Mouse (Mus musculus) hindbrain, embryonic 14.5 days (tissue): Measurements from ENCODE around the gene Slc2a10. TPM values are rescaled to one million over a fixed set of nuclear protein-coding genes. Genes with fewer than 3 reads are reported as not detected.

Experiments used
- ATAC-seq: fragments of 200-750 bp; cut with Nextera tagmentation; 2 replicates; pipeline ENCODE4 v1.8.0; 2017; ENCODE audit warnings: moderate number of reproducible peaks, mild to moderate bottlenecking, moderate TSS enrichment, moderate library complexity; ENCODE audit not compliant: low FRiP score
- DNase-seq: peaks from one replicate; pipeline ENCODE4 v3.0.0-alpha.2; 2015; ENCODE audit warnings: low spot score
- H3K27ac ChIP-seq: fragments of 300-500 bp; sonication (generic); 2 replicates; pipeline ENCODE4 v1.5.1; 2014; ENCODE audit warnings: mild to moderate bottlenecking, moderate library complexity
- H3K27me3 ChIP-seq: fragments of 300-500 bp; sonication (generic); 2 replicates; pipeline ENCODE4 v1.6.1; 2014; ENCODE audit warnings: mild to moderate bottlenecking, low read length, mixed read lengths; ENCODE audit not compliant: control insufficient read depth, insufficient read depth
- H3K36me3 ChIP-seq: fragments of 300-500 bp; sonication (generic); replicated peaks from 2 replicates; pipeline ENCODE4 v1.6.1; 2014; ENCODE audit not compliant: control insufficient read depth, insufficient read depth
- H3K4me1 ChIP-seq: fragments of 300-500 bp; sonication (generic); replicated peaks from 2 replicates; pipeline ENCODE4 v1.6.1; 2014; ENCODE audit warnings: antibody characterized with exemption, low read length, mixed read lengths; ENCODE audit not compliant: control insufficient read depth, insufficient read depth
- H3K4me2 ChIP-seq: fragments of 300-500 bp; sonication (generic); replicated peaks from 2 replicates; pipeline ENCODE4 v1.6.1; 2014; ENCODE audit warnings: mild to moderate bottlenecking, moderate library complexity
- H3K4me3 ChIP-seq: fragments of 300-500 bp; sonication (generic); replicated peaks from 2 replicates; pipeline ENCODE4 v1.5.1; 2014; ENCODE audit warnings: mild to moderate bottlenecking, low read length
- H3K9ac ChIP-seq: fragments of 300-500 bp; sonication (generic); 2 replicates; pipeline ENCODE4 v1.6.1; 2014
- H3K9me3 ChIP-seq: fragments of 300-500 bp; sonication (generic); 2 replicates; pipeline ENCODE4 v1.6.1; 2016; ENCODE audit warnings: low read length; ENCODE audit not compliant: control insufficient read depth
- WGBS: fragments of 180-500 bp; shearing (Covaris S2); extraction: QIAGEN DNeasy Blood & Tissue Kit; methylation state at CpG from one replicate; pipeline ENCODE4 v1.1.7; 2014; 5-methylcytosine and 5-hydroxymethylcytosine counted together
- polyA plus RNA-seq: library from polyadenylated mRNA; unstranded; fragments of >200 nt; fragmentation: Nextera tagmentation; extraction: Ambion mirVana; gene quantifications from 2 replicates; pipeline ENCODE4 v1.2.1, GENCODE M21; 2014

Slc2a10 gene
- polyA plus RNA-seq, 1 experiment from 2014 or later, result 2.2 TPM

GRCm38 (mm10) chr2:165515178-165515728, 11.7 kb downstream of the Slc2a10 start:
- no peak for DNase-seq
- H3K27me3 ChIP-seq, result no peaks in the 10 kb centered on the region
- H3K4me2 ChIP-seq, result no peak overlapping the region
- H3K9me3 ChIP-seq, result no peaks in the 10 kb centered on the region
- H3K9ac ChIP-seq, result no peak overlapping the region
- WGBS, result 95% methylated on average over 20 of the region's 20 CpGs
- H3K4me1 ChIP-seq, result peaks cover 6% of the 10 kb centered on the region; the same call in 1 of the 2 replicates
- no peaks in the 10 kb centered on the region for H3K36me3 ChIP-seq
- ATAC-seq, result no peak
- no peak overlapping the region for H3K4me3 ChIP-seq
- H3K27ac ChIP-seq, result no peak overlapping the region

DNA sequence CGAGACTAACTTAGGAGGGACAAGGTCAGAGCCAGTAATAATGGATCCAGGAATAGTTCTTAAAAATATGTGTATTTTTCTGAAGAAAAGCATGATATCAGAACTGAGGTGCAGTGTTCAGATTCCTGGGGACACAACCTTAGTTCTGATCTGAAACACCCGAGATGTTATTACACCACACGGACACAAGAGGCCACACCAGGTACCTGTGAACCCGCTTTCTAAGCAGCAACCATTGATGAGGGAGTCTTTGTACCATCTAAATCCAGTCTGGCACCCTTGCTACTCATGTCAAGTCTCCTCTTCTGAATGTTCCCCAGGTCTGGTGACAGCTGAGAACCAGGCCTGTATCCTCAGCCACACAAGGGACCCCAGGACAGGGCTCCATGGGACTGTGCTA, 22.0 kb downstream of the Slc2a10 start:
- Histone ChIP-seq H3K4me2 (no peak overlapping the region), H3K9me3 (no peaks in the 10 kb centered on the region), H3K27me3 (no peaks in the 10 kb centered on the region), H3K4me1 (no peaks in the 10 kb centered on the region), H3K9ac (no peak overlapping the region), H3K4me3 (no peak overlapping the region), H3K36me3 (no peaks in the 10 kb centered on the region), H3K27ac (no peak overlapping the region)
- ATAC-seq, result no peak
- DNase-seq, result peak; percentile 36
- WGBS, result 59% methylated on average over 4 of the region's 4 CpGs

DNA sequence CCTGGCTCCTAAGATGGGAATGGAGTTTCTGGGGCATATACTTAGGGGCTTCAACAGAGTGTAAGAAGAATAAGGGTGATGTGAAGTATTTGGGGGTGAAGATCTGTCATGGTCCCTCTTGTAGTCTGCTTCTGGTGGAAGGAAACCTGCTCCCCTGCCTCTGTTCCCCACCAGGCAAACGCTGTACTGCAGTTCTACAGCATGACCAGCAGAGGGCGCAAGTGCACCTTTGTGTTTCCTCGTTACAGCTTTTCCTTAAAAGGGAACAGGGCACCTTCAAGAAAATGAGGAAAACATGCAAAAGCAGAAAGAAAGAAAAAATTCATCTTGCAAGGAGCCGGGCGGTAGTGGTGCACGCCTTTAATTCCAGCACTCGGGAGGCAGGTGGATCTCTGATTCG, 25.5 kb downstream of the Slc2a10 start:
- no peaks in the 10 kb centered on the region for H3K27me3 ChIP-seq
- no peak for ATAC-seq
- no peak overlapping the region for H3K27ac ChIP-seq

GRCm38 (mm10) chr2:165533789-165534188, 30.2 kb downstream of the Slc2a10 start:
- DNase-seq (no peak), ATAC-seq (no peak)
- WGBS, result 32% methylated on average over 6 of the region's 6 CpGs
- H3K9me3 ChIP-seq, result no peaks in the 10 kb centered on the region
- H3K4me3 ChIP-seq, result no peak overlapping the region
- no peak overlapping the region for H3K4me2 ChIP-seq
- H3K9ac ChIP-seq, result no peak overlapping the region
- H3K36me3 ChIP-seq, result no peaks in the 10 kb centered on the region
- no peak overlapping the region for H3K27ac ChIP-seq
- 0 out of 2 replicates have a peak, but pooled peaks cover 3% of the 10 kb centered on the region for H3K4me1 ChIP-seq
- H3K27me3 ChIP-seq, result no peaks in the 10 kb centered on the region

More for the DNA sequence above, 25.5 kb downstream of the Slc2a10 start:
- no peaks in the 10 kb centered on the region for H3K9me3 ChIP-seq
- H3K4me1 ChIP-seq, result 0 out of 2 replicates have a peak, but pooled peaks cover 2% of the 10 kb centered on the region
- H3K4me2 ChIP-seq, result no peak overlapping the region
- WGBS, result 23% methylated on average over 8 of the region's 8 CpGs
- H3K4me3 ChIP-seq, result no peak overlapping the region
- no peak overlapping the region for H3K9ac ChIP-seq
- DNase-seq, result peak; percentile 88
- H3K36me3 ChIP-seq, result no peaks in the 10 kb centered on the region

GRCm38 (mm10) chr2:165540975-165541374, 37.4 kb downstream of the Slc2a10 start:
- no peak overlapping the region for H3K9ac ChIP-seq
- WGBS, result 90% methylated on average over 3 of the region's 3 CpGs
- H3K4me3 ChIP-seq, result no peak overlapping the region
- DNase-seq, result no peak
- H3K4me1 ChIP-seq, result peaks cover 9% of the 10 kb centered on the region
- H3K27ac ChIP-seq, result no peak overlapping the region
- no peaks in the 10 kb centered on the region for H3K9me3 ChIP-seq
- no peak for ATAC-seq
- no peaks in the 10 kb centered on the region for H3K36me3 ChIP-seq
- no peaks in the 10 kb centered on the region for H3K27me3 ChIP-seq
- H3K4me2 ChIP-seq, result no peak overlapping the region

- peaks cover 9% of the 10 kb centered on the region for H3K4me1 ChIP-seq
- H3K27ac ChIP-seq, result peak overlapping the region; percentile 83
- DNase-seq (peak; percentile 47), ATAC-seq (peak; percentile 43)
- no peak overlapping the region for H3K4me2 ChIP-seq
- WGBS, result 38% methylated on average over 13 of the region's 13 CpGs
- H3K9me3 ChIP-seq, result no peaks in the 10 kb centered on the region
- no peaks in the 10 kb centered on the region for H3K36me3 ChIP-seq
- H3K27me3 ChIP-seq, result no peaks in the 10 kb centered on the region
- H3K4me3 ChIP-seq, result no peak overlapping the region
- no peak overlapping the region for H3K9ac ChIP-seq
These were observed 39.5 kb downstream of the Slc2a10 start for GRCm38 (mm10) chr2:165542939-165543669.

- peak overlapping the region; percentile 83 for H3K27ac ChIP-seq
- ATAC-seq, result no peak; the same call in 1 of the 2 replicates
These were observed 40.1 kb downstream of the Slc2a10 start for GRCm38 (mm10) chr2:165543670-165544016.

GRCm38 (mm10) chr2:165545687-165546086, 42.1 kb downstream of the Slc2a10 start:
- WGBS, result 88% methylated on average over 2 of the region's 2 CpGs
- ATAC-seq (no peak), DNase-seq (no peak)
- H3K27ac ChIP-seq, result no peak overlapping the region
- no peaks in the 10 kb centered on the region for H3K27me3 ChIP-seq
- no peak overlapping the region for H3K9ac ChIP-seq
- H3K36me3 ChIP-seq, result no peaks in the 10 kb centered on the region
- H3K4me3 ChIP-seq, result no peak overlapping the region
- H3K4me1 ChIP-seq, result peaks cover 9% of the 10 kb centered on the region
- H3K9me3 ChIP-seq, result no peaks in the 10 kb centered on the region
- H3K4me2 ChIP-seq, result no peak overlapping the region

More at GRCm38 (mm10) chr2:165543670-165544016, 40.1 kb downstream of the Slc2a10 start:
- Histone ChIP-seq H3K9ac (no peak overlapping the region), H3K27me3 (no peaks in the 10 kb centered on the region), H3K36me3 (no peaks in the 10 kb centered on the region), H3K9me3 (no peaks in the 10 kb centered on the region), H3K4me1 (peaks cover 9% of the 10 kb centered on the region), H3K4me2 (no peak overlapping the region), H3K4me3 (no peak overlapping the region)
- no peak for DNase-seq
- WGBS, result 72% methylated on average over 10 of the region's 10 CpGs

- Histone ChIP-seq H3K27me3 (no peaks in the 10 kb centered on the region), H3K4me2 (no peak overlapping the region), H3K36me3 (no peaks in the 10 kb centered on the region), H3K4me1 (peaks cover 9% of the 10 kb centered on the region), H3K27ac (no peak overlapping the region), H3K9me3 (no peaks in the 10 kb centered on the region), H3K9ac (no peak overlapping the region), H3K4me3 (no peak overlapping the region)
- 62% methylated on average over 8 of the region's 8 CpGs for WGBS
- ATAC-seq (no peak), DNase-seq (no peak)
These were observed 42.8 kb downstream of the Slc2a10 start for GRCm38 (mm10) chr2:165546341-165546740.
